Mouse (Mus musculus) forelimb bud, embryonic 11.5 days (tissue): ENCODE results near the gene Hspa8.
"Not testable (repeated sequence)": the region's sequence is repeated elsewhere in the genome, so short reads cannot be mapped to it uniquely, and the experiment has no call there.

Experiments used
- DNase-seq: peaks from one replicate; pipeline ENCODE4 v3.0.0-alpha.2; 2012; ENCODE audit warnings: low read depth, low spot score

The Hspa8 gene

DNA sequence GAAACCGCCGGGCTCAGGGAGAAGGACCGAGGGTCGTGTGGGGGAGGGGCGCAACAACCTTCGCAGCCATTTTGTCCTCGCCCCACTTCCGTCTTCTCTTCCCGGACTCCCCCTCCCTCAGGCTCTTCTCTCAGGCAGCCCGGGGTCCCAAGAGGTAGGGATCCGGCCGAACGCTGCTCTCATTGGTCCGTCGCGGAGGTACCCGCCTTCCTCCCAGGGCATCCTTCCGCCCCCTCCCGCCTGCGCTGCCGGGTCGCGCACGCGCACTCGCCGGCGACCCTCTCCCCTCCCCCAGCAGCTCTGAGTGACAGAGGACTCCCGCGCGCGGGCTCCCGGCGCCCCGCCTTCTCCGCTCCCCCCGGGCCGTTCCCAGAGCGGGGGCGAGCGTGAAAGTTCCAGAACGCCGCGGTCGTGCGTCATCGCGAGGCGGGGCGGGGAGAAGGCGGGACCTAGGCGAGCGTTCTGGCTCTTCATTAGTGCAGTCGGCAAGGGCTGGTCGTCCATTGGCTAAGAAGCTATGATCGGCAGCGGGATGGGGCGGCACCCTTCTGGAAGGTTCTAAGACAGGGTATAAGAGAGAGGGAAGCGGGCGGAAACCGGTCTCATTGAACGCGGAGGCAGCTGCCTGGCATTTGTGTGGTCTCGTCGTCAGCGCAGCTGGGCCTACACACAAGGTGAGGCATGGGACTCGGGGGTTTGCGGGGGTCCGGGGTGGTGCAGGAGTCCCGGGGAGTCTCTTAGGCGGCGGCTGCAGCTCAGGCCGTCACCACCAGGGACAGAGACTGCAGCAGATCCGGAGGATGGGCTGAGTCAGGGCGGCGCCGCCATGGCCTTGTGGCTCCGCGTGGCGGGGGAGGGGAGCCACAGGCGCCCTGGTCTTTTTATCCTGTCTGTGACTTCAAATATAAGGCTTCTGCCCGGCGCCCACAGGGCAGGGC lies at the start of gene Hspa8:
TSS of gene Hspa8 (plus strand) at position 310 of the 938 bp plus-strand sequence.
- peak; percentile 99 for DNase-seq

DNA sequence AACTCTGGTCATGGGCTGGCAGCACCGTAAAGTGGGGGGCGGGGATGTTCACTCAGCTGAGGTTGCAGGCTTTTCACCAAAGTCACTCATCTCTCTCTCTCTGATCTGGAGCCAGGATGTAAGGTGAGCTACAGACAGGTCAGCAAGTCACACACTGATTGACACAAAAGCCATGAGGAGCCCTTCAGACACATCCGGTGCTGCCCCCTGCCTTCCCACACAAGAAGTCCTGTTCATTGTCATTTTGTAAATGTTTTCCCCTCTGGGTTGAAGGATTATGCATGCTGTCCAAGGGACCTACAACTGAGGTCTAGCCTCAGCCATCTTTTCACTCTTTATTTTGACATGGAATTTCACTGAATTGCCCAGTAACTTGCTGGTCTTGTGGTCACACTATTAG lies 49.0 kb upstream of the Hspa8 start:
- DNase-seq, result no peak

DNA sequence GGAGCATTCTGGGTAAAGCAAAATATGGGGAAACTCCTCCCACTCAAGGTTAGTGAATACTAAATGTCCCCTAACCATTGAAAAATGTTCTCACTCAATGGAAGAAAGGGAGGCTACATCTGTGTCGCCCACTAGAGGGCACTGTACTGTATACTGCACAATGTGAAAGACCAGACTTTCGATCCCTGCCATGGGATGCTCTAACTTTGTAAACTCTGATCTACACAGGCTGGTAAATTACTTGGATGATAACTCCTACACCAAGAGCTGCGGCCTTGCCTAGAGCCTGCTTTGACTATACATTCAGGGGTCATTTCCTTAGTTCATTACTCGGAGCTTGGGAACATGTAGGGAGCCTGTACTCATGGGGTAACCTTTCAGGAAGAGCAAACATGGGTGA lies 44.4 kb upstream of the Hspa8 start:
- peak; percentile 71 for DNase-seq

DNA sequence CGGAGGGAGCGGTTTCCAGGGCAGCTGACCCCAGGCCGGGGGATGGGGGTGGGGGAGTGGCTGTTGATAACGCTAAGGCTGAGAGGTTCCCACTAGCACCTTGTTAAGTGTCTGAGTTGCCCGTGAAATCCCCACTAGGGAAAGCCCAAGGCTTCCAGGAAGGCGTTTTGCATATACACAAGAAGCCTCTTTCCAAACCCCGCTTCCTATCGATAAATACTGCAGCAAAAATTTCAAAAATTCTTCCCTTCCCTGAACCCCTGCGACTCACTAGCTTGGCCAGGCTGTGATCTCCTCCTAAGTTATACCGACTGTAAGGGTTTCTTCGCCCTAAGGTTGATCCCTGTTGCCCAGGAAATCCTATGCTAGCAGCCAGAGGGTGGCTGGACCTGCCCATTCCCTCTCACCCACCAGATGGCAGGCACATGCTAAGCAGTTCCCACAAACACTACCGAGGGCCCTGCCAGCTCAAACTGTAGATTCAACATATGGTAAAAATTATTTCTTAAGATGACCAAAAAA lies 43.6 kb upstream of the Hspa8 start:
- DNase-seq, result peak; percentile 81

DNA sequence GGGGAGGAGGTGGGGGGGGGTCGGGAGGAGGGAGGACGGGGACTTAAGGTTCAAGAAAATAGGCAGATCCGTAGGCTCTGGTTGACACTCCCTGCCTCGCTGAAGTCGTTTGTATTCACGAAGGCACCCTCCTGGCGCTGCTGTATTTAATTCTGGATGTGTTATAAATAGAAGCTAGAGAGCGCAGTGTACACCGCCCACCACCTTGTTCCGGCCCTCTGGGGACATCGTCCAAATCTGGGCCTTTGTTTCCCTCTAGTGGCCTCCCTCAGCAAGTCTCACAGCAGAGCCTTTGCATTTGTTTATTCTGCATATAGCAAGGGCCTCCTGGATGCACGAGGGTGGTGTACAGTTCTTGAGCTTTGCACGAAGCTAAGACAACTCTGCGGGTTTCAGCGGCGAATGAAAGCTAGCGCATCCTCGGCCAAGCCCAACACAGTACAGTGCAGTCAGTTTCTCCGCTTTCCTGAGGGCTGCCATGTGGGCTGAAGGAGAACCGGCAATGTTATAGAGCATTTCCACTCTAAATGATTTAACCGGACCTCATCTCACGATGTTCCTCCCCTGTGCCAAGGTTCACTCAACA lies 43.0 kb upstream of the Hspa8 start:
- DNase-seq, result peak; percentile 90

DNA sequence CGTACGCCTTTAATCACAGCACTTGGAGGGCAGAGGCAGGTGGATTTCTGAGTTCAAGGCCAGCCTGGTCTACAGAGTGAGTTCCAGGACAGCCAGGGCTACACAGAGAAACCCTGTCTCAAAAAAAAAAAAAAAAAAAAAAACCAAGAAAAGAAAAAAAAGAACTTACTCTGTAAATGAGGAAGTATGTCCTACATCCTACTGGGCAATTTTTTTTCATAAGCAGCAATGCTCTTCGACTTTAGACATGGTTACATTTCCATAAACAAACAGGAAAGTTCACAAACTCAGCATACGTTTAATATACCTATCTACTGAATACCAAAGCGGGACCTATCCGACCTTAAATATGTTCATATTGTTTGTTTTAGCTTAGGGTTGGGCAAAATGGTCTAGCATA lies 38.4 kb upstream of the Hspa8 start:
- DNase-seq, result no peak

DNA sequence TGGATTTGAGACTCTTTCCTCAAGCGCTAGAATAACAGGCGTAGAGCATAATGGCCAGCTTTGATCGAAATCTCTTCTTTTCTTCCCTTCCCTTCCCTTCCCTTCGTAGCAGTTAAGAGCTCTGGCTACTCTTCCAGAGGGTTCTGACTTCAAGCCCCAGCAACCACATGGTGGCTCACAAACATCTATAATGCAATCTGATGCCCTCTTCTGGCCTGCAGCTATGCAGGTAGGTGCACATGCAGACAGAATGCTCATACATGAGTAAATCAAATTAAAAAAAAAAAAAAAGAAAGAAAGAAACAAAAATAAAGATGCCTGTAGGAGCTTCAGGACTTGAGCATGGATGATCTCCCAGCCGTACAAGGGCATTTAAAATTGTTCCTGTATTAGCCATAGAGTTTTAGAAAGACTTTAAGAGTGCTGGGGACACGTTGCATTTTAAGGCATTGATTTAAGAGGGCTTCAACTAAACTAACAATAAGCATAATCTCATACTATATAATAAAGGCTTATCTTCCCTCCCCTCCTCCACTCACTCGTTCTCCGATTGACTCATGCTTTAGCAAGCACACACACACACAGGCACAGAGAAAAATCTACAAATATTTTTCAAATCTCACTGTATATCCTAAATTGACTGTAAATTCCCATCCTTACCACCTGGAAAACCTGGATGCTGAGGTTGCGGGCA lies 35.8 kb upstream of the Hspa8 start:
- DNase-seq, result no peak

DNA sequence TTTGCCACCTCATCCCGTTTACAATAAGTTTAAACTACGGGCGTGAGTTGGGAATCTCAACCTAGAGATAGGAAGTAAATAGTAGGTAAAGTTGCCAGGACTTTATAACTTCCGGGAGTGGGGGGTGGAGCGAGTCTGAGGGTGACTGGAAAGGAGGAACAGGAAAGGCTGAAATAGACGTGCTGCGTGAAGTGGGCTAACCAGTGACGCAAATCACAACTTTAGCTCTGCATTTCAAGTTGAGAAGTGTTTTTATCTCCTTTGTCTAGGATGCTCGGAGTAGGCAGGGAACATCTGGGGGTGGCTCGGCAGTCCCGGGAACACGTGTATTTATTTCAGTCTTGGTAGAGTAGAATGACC lies 35.2 kb upstream of the Hspa8 start:
- DNase-seq, result no peak

DNA sequence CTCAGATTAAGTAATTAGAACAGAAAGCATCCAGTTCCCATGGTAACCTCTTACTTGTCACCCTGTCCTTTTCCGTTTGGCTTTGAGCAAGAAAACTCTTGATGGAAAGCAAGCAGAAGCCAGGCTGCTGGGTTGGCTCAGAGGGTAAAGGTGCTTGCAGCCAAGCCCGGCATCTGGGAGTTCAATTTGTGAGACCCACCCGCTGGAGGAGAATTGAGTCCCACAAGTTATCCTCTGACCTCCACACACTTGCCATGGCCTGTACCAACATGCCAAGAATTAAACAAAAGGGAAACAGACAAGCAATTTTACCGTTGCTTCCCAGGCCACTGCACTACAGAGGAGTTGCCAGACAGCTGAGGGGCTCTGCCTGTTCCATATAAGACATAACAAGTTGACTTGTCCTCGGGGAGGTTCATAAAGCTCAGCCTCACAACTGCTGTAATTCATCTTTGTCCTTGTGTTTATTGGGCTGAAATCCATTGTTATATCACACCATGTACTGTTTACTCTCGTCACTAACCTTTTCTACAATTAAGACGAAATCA lies 34.7 kb upstream of the Hspa8 start:
- DNase-seq, result no peak

DNA sequence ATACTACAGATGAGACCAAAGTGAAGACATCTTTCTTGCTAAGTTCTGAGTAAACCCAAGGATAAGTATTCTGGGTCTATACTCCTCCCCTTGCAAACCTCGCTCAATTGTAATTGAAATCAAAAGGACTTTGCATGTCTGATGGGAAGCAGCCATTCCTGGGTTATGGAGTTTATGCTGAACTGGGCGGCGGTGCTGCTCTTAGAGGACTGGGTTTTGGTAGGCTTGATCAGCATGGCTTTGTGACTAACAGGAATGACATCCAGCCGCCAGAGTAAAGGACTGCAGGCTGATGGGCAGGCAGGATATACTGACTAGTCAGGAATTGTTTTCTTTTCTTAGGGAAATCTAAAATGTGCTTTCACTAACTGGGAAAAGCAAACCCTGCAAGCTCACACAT lies 32.8 kb upstream of the Hspa8 start:
- DNase-seq, result no peak

DNA sequence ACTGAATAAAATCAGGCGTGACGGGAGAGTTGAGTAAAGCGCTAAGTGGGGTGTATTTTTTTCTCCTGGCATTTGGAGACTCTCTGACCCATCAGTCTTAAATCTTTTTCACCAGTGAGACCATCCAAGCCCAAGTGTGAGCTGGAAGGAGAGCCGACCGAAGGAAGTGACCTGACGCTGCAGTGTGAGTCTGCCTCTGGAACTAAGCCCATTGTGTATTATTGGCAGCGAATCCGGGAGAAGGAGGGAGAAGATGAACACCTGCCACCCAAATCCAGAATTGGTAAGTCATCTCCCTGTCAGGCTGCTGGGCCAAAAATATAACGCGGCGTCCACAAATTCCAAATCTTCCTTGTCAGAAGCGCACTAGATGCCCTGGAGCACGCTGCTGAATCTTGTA lies 28.5 kb upstream of the Hspa8 start:
- DNase-seq, result no peak

DNA sequence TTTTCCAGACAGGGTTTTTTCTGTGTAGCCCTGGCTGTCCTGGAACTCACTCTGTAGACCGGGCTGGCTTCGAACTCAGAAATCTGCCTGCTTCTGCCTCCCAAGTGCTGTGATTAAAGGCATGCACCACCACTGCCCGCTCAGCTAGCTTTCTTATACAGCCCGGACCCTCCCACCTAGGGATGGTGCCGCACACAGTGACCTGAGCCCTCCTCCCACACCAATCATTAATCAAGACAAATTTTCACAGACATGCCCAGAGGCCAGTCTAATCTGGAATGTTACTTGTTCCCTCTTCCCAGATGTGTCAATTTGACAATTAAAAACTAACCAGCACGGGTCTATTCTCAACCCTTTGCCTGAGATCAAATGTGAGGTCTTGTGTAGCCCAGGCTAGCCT lies 27.6 kb upstream of the Hspa8 start:
- DNase-seq, result not testable (repeated sequence)

DNA sequence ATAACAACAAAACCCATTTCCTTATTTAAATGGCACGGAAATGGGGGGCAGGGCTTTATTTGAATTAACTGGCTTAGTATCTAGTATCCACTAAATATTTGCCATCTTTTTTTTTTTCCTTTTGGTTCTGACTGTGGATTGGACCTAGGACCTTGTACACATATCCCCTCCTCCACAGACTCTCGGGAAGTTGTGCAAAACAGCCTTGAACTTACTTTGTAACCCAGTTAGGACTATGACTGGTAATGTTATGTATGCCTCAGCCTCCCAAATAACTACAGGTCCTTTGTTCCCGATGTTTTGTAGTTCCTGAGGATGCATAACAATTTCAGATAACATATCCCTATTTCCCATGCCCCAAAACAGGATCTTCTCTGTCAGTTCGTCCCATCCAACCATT lies 26.9 kb upstream of the Hspa8 start:
- DNase-seq, result no peak

DNA sequence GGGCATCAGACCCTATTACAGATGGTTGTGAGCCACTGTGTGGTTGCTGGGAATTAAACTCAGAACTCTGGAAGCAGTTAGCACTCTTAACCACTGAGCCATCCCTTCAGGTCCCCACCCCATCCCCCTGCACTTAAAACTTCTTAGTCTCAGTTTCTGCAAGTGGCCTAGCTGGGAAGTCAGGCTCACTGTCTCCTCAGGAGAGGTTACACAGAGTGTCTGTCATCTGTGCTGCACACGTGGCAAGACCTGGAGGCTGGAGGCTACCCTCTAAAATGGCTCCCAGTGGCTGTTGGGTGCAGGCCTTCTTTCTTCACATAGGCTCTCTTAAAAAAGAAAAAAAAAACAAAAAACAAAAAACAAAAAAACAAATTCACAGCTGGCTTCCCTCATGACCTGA lies 24.7 kb upstream of the Hspa8 start:
- DNase-seq, result no peak

DNA sequence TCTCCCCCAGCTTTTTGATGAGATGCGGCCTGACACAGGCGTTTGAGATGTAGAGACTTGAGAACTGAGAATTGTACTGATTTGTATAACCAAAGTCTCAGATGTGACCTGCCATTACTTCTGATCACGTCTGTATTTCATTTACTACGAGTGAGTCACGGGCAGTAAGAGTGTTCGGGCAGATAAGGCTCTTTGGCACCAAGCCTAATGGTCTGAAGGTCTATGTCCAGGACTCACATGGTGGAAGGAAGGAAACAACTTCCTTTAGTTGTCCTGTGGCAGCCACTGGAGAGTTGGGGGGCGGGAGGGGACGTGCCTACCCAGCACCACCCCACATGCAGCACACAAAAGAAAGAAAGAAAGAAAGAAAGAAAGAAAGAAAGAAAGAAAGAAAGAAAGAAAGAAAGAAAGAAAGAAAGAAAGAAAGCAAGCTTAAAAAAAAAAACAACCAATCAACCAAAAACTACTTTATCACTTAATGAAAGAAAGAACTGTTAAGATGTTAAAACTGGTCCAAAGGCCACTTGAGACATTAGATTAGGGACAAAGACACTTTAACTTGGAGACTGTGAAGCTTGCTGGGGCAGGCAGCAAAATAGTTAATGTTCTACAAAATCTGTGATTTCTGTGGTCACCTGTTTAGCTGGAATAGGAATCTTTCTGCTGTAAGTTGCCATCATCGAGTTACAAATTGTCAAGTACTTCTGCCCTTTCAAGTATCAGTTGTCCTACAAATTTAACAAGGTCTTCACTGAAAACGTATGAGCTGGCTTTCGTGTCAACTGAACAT lies 24.1 kb upstream of the Hspa8 start:
- no peak for DNase-seq

DNA sequence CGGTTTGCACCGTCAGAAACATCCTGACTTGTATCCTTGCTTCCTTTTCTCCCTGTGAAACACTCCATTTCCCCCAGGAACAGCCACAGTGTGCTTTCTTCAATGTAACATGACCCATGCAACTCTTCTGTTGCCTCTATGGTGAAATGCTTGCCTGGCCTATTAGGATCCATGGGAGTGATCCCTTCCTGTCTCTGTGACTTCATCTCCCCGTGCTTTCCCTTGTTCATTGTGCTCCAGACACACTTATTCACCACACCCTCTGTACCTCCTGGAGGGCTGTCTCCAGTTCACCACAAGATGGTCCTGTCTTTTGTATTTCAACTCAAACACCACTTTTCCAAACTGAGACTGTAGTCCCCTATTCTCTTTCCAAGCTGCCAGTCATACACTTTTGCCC lies 20.7 kb upstream of the Hspa8 start:
- DNase-seq, result no peak

DNA sequence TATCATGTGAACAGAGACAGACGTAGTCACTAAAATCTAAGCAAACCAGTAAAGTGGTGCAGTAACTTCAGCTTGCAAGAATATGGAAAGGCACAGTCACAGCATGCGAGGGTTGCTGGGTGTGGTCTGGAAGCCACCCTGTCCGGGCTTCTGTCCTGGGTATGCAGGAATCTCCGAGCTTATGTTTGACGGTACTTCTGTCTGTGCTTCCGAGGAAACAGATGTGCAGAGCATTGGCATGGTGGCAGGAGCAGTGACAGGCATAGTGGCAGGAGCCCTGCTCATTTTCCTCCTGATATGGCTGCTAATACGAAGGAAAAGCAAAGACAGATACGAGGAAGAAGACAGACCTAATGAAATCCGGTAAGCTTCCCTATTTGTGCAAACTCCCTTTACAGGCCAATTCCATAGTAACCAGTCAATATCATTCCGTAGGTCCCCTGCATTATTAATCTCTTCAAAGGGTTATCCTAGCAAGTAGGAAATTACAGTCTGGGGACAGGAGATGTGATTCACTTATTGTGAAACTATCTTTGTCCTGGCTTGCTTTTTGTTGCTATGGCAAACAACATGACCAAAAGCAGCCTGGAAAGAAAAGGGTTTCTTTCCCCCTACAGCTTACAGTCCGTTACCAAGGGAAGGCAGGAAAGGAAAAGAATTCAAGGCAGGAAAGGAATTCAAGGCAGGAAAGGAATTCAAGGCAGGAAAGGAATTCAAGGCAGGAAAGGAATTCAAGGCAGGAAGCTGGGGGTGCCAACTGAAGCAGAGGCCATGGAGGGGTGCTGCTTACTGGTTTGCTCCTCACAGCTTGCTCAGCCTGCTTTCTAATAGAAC lies 19.7 kb upstream of the Hspa8 start:
- no peak for DNase-seq

DNA sequence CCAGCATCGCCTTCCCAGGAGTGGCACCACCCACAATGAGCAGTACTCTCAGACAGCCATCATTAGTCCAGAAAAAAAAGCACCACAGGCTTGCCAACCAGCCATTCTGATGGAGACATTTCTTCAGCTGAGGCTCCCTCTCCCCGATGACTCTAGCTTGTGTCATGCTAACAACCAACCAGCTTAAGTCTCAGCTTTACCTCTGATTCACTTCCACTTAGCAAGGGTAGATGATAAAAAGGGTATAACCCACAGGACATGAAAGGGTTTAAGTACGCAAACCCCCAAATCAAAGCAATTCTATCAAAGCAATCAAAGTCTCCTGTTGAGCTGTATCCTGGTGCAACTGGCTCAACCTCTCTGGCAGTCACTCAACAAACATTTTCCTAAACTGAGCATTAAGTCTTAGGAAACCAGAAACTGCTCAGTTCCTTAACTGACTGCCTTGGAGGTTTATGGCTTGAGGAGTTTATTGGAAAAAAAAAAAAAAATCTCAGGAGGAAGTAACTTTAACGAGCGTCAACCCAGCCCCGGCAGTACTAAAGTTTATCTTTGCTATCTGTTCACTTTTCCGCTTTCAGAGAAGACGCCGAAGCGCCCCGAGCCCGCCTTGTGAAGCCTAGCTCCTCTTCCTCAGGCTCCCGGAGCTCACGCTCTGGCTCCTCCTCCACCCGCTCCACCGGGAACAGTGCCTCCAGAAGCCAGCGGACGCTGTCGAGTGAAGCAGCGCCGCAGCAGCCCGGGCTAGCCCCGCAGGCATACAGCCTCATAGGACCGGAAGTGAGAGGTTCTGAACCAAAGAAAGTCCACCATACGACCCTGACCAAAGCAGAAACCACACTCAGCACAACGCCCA lies 18.8 kb upstream of the Hspa8 start:
- no peak for DNase-seq

DNA sequence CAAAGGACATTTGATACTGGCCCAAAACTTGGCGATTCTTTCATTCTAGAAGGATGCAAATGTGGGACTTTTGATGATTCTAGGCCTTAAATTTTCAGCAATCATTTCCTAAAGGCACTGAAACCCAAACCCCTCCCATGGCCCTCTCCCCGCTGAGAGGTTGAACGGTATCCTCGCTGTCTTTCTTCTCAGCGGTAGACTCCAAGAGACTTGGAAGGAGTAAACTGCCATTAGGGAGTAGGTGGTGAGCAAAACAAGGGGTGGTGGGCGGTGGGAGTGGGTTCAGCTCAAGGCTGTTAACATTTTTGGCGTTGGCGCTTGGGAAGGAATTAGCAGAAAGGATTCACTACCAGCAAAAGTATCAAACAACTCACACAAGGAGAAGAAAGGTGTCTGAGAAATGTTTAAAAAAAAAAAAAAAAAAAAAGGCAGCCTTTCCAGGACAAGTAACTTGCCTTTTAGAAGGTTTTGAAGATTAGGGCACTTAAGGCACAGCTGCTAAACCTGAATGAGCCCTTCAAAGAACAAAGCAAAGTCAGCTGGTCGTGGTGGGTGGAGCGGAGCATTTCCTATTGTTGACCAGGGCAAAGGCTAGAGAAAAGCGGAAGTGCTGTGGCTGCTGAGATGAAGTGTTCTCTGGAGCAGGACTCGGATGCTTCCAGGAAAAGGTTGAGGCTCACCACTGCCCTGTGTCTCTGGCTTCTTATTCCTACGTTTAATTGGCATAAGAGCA lies 17.0 kb upstream of the Hspa8 start:
- no peak for DNase-seq
